Mouse (Mus musculus) urinary bladder, postnatal 0 days (tissue): ENCODE data around the gene Vmn1r90. TPM values are rescaled to one million over a fixed set of nuclear protein-coding genes. Genes with fewer than 3 reads are reported as not detected.

Source experiments
- polyA plus RNA-seq: library from polyadenylated mRNA; unstranded; fragments of >200 nt; fragmentation: Nextera tagmentation; extraction: Ambion mirVana; gene quantifications from 2 replicates; pipeline ENCODE4 v1.2.1, GENCODE M21; 2015

The Vmn1r90 gene
- polyA plus RNA-seq: not detected in 2 replicates

GRCm38 (mm10) chr7:14563406-14563805 lies at the start of gene Vmn1r90:
Vmn1r90 (minus strand) TSS chr7:14563506.

Other genes with a start within 250 kb of the Vmn1r90 start
- not detected in 2 replicates for gene Obox8, start 229.9 kb downstream of the Vmn1r90 start, polyA plus RNA-seq
- not detected in 2 replicates for gene Sult2a8, start 116.7 kb downstream of the Vmn1r90 start, polyA plus RNA-seq
- not detected in 2 replicates for gene Sult2a7, start 69.3 kb downstream of the Vmn1r90 start, polyA plus RNA-seq
- not detected in 2 replicates for gene Obox7, start 96.0 kb upstream of the Vmn1r90 start, polyA plus RNA-seq